Mouse (Mus musculus): Measurements from ENCODE around the gene Slc36a1. TPM values are rescaled to one million over a fixed set of nuclear protein-coding genes. Genes with fewer than 3 reads are reported as not detected.

Gene Slc36a1
- total RNA-seq, 2 experiments from 2014 or later: 60.4 to 63.9 TPM

GRCm38 (mm10) chr11:55265647-55266046 lies 61.5 kb downstream of the Slc36a1 start:
- DNase-seq (ENCODE audit: low spot score in 2 of 2): peak; percentile 50 to 73

- DNase-seq (ENCODE audit: low spot score in 2 of 2): no peak
Measured at GRCm38 (mm10) chr11:55268580-55268979, 64.4 kb downstream of the Slc36a1 start.

GRCm38 (mm10) chr11:55274756-55275155 lies 70.6 kb downstream of the Slc36a1 start:
- DNase-seq (ENCODE audit: low spot score in 2 of 2): no peak

Other genes with a start within 250 kb of the Slc36a1 start
- 10 to 100 TPM; 34.3 to 34.4 TPM for gene Tnip1, start 241.4 kb upstream of the Slc36a1 start, total RNA-seq (2021)
- 10 to 100 TPM; 90.3 to 93.8 TPM for gene Anxa6, start 170.9 kb upstream of the Slc36a1 start, total RNA-seq (2021)
- gene Ccdc69, start 126.2 kb upstream of the Slc36a1 start, total RNA-seq (2021): not detected
- 10 to 100 TPM; 53.7 to 58.5 TPM for gene Gm2a, start 106.2 kb upstream of the Slc36a1 start, total RNA-seq (2021)
- gene Slc36a3, start 52.6 kb upstream of the Slc36a1 start, total RNA-seq (2021): not detected
- gene Slc36a2, start 19.3 kb upstream of the Slc36a1 start, total RNA-seq (2021): under 1 TPM; 0.26 to 0.67 TPM
- gene Fat2, start 132.2 kb downstream of the Slc36a1 start, total RNA-seq (2021): under 1 TPM; 0.43 to 0.74 TPM
- gene Sparc, start 218.8 kb downstream of the Slc36a1 start, total RNA-seq (2021): 100 to 1,000 TPM; 522 to 533 TPM